Mouse (Mus musculus) forebrain, embryonic 13.5 days (tissue): ENCODE measurements around the gene Brca1. TPM values are rescaled to one million over a fixed set of nuclear protein-coding genes. Genes with fewer than 3 reads are reported as not detected.
"Not testable (repeated sequence)": the region's sequence is repeated elsewhere in the genome, so short reads cannot be mapped to it uniquely, and the experiment has no call there.

Experiments
- ATAC-seq: fragments of 200-750 bp; cut with Nextera tagmentation; 2 replicates; pipeline ENCODE4 v1.8.0; 2017
- H3K27ac ChIP-seq: fragments of 300-500 bp; sonication (generic); 2 replicates; pipeline ENCODE4 v1.5.1; 2015; ENCODE audit warnings: inconsistent platforms, mild to moderate bottlenecking, moderate library complexity
- H3K27me3 ChIP-seq: fragments of 300-500 bp; sonication (generic); 2 replicates; pipeline ENCODE4 v1.6.1; 2015; ENCODE audit warnings: mild to moderate bottlenecking, inconsistent platforms
- H3K36me3 ChIP-seq: fragments of 300-500 bp; sonication (generic); 2 replicates; pipeline ENCODE4 v1.6.1; 2015; ENCODE audit warnings: mild to moderate bottlenecking, inconsistent platforms; ENCODE audit not compliant: poor library complexity, severe bottlenecking
- H3K4me1 ChIP-seq: fragments of 300-500 bp; sonication (generic); 2 replicates; pipeline ENCODE4 v1.6.1; 2015; ENCODE audit warnings: inconsistent platforms
- H3K4me2 ChIP-seq: fragments of 300-500 bp; sonication (generic); 2 replicates; pipeline ENCODE4 v1.6.1; 2015; ENCODE audit warnings: inconsistent platforms, mild to moderate bottlenecking, moderate library complexity
- H3K4me3 ChIP-seq: fragments of 300-500 bp; sonication (generic); 2 replicates; pipeline ENCODE4 v1.5.1; 2015; ENCODE audit warnings: mild to moderate bottlenecking, inconsistent platforms
- H3K9ac ChIP-seq: fragments of 300-500 bp; sonication (generic); 2 replicates; pipeline ENCODE4 v1.6.1; 2015; ENCODE audit warnings: mild to moderate bottlenecking, inconsistent platforms
- H3K9me3 ChIP-seq: fragments of 300-500 bp; sonication (generic); replicated peaks from 2 replicates; pipeline ENCODE4 v1.6.1; 2016; ENCODE audit warnings: inconsistent platforms
- WGBS: fragments of 180-500 bp; shearing (Covaris S2); methylation state at CpG from one replicate; pipeline ENCODE4 v1.1.7; 2015; 5-methylcytosine and 5-hydroxymethylcytosine counted together
- polyA plus RNA-seq: library from polyadenylated mRNA; unstranded; fragments of >200 nt; fragmentation: Nextera tagmentation; extraction: Ambion mirVana; gene quantifications from 2 replicates; pipeline ENCODE4 v1.2.1, GENCODE M21; 2015

Brca1 gene
- polyA plus RNA-seq, 1 experiment from 2014 or later, result 12.5 TPM

DNA sequence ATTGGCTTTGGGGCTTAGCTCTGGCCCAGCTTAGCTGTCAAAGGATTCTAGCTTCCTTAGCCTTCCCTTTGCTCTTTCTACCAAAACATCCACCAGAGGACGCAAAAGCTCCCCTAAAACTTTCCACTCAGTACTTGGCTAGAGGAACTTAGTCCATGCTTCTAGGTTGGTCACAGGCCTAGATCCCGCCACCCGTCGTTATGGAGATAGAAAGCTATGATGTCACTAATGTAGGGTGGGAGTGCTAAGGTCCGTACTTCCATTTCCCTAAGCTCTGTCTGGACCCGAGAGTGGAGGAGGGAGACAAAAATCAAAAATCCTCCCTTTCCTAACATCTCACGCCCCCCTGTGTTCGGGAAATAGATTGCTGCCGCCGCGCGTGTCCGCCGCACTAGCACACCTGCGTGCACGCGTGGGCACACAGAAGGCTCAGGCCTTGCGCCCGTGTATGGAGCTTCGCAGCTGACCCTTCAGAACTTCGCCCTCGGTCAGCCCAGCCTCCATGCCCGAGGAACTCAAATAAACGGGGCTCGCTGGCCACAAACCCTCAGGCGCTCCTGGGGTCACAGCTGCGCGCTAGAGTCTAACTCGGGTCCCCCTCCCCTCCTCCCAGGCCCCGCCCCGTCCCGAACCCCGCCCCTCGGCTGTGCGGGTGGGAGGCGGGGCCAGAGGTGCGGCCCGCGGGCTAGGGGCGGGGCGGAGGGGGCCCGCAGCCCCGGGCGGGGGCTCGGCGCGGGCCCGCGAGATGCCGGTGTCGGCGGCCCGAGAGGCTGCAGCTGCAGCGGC, 84.1 kb downstream of the Brca1 start:
- peaks cover 71% of the 10 kb centered on the region for H3K4me1 ChIP-seq

GRCm38 (mm10) chr11:101466552-101466950, 85.2 kb downstream of the Brca1 start:
- 64% methylated on average over 5 of the region's 5 CpGs for WGBS
- Histone ChIP-seq H3K36me3 (peaks cover 27% of the 10 kb centered on the region), H3K4me3 (peak overlapping the region; percentile 88), H3K4me2 (peak overlapping the region; percentile 76), H3K4me1 (peaks cover 68% of the 10 kb centered on the region)
- not testable (repeated sequence) for H3K9me3 ChIP-seq, H3K27me3 ChIP-seq, H3K9ac ChIP-seq, ATAC-seq, H3K27ac ChIP-seq

More for the DNA sequence above, 84.1 kb downstream of the Brca1 start:
- Histone ChIP-seq H3K4me2 (peak overlapping the region; percentile 85), H3K9ac (peak overlapping the region; percentile 88), H3K9me3 (no peaks in the 10 kb centered on the region), H3K4me3 (peak overlapping the region; percentile 78), H3K27me3 (no peaks in the 10 kb centered on the region), H3K36me3 (peaks cover 16% of the 10 kb centered on the region), H3K27ac (peak overlapping the region; percentile 85)
- 1% methylated on average over 51 of the region's 54 CpGs for WGBS
- peak; percentile 54 for ATAC-seq

DNA sequence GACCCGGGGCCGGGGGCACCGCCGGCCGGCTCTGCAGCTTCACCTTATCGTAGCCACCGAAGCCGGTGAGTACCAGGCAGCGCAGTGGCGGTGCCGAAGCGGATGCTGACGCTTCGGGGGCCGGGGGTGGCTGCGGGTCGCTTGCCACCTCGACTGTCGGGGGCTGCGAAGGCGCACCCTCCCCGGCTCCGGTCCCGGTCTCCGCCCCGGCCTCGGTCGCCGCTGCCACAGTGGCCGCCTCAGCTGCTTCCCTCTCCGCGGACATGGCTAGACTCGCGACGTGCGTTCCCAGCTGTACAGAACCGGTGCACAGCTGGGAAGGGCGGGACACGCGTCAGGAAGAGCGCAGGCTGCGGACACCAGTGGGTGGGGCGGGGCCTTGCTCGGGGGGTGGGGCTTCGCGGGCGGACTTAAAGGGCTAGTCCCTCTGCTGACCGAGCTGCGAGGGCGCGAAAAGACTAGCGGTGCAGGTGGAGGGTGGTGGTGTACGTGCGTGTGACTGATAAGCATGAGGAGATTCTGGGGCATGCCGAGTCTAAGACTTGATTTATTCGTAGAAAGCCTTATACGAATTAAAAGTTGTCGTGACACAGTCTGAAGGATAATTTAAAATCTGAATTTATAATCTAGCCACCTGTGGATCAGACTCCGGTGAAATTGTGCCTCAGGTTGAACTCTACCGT, 85.7 kb downstream of the Brca1 start, which contains the start of gene Vat1:
TSS of gene Vat1 (minus strand) at position 362 of the 683 bp plus-strand sequence.
- Histone ChIP-seq H3K9me3 (no peaks in the 10 kb centered on the region), H3K36me3 (peaks cover 28% of the 10 kb centered on the region), H3K27ac (peak within 1 kb of the TSS; percentile 77), H3K9ac (peak within 1 kb of the TSS; percentile 75), H3K4me1 (peaks cover 62% of the 10 kb centered on the region), H3K4me3 (peak within 1 kb of the TSS; percentile 88), H3K27me3 (no peaks in the 10 kb centered on the region), H3K4me2 (peak within 1 kb of the TSS; percentile 85)
- 2% methylated on average over 54 of the region's 60 CpGs for WGBS
- peak; percentile 67 for ATAC-seq

- H3K4me2 ChIP-seq, result peak overlapping the region; percentile 76
- H3K9ac ChIP-seq, result peak overlapping the region; percentile 75
- no peaks in the 10 kb centered on the region for H3K9me3 ChIP-seq
- H3K27ac ChIP-seq, result peak overlapping the region; percentile 77
- H3K27me3 ChIP-seq, result no peaks in the 10 kb centered on the region
- peak overlapping the region; percentile 88 for H3K4me3 ChIP-seq
- peak; percentile 48 for ATAC-seq
- WGBS, result under 1% methylated on average over 51 of the region's 51 CpGs
- peaks cover 28% of the 10 kb centered on the region for H3K36me3 ChIP-seq
- H3K4me1 ChIP-seq, result peaks cover 55% of the 10 kb centered on the region
Measured at GRCm38 (mm10) chr11:101465101-101465868, 86.5 kb downstream of the Brca1 start.

- H3K4me3 ChIP-seq, result peak within 1 kb of the TSS; percentile 88
- WGBS, result 16% methylated on average over 12 of the region's 12 CpGs
- H3K36me3 ChIP-seq, result peaks cover 36% of the 10 kb centered on the region
- H3K27ac ChIP-seq, result peak within 1 kb of the TSS; percentile 77
- H3K4me2 ChIP-seq, result peak within 1 kb of the TSS; percentile 76
- H3K4me1 ChIP-seq, result peaks cover 49% of the 10 kb centered on the region
- no peaks in the 10 kb centered on the region for H3K27me3 ChIP-seq
- H3K9me3 ChIP-seq, result no peaks in the 10 kb centered on the region
- no peak for ATAC-seq
- peak within 1 kb of the TSS; percentile 75 for H3K9ac ChIP-seq
Measured at GRCm38 (mm10) chr11:101464211-101465100, 87.3 kb downstream of the Brca1 start, which contains the start of gene Rnd2. Gene Rnd2 (plus strand): TSS chr11:101464999.

- H3K27ac ChIP-seq, result peak overlapping the region; percentile 51; the same call in 1 of the 2 replicates
- WGBS, result 39% methylated on average over 13 of the region's 13 CpGs
Measured at GRCm38 (mm10) chr11:101462583-101463440, 88.9 kb downstream of the Brca1 start.

DNA sequence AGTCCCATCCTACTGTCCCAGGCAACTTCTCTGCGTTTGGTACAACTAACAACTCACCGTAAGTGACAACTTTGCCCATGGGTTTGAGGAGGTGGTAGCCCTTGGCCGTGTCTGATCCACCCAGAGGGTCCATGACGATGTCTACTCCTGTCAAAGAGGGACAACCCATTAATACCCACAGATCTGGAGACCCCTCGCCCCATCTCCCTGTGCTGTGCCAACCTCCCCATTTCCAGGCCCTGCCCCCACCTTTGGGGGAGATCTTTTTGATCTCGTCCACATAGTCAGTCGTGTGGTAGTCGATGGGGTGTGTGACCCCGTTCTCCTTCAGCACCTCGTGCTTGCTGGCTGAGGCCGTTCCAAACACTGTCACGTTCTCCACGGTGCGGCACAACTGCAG, 89.6 kb downstream of the Brca1 start:
- no peak for ATAC-seq
- Histone ChIP-seq H3K4me1 (peaks cover 37% of the 10 kb centered on the region), H3K36me3 (peaks cover 59% of the 10 kb centered on the region), H3K9me3 (no peaks in the 10 kb centered on the region), H3K4me3 (no peak overlapping the region), H3K4me2 (peak overlapping the region; percentile 76), H3K9ac (no peak overlapping the region), H3K27me3 (no peaks in the 10 kb centered on the region), H3K27ac (peak overlapping the region; percentile 51; the same call in 1 of the 2 replicates)
- 76% methylated on average over 14 of the region's 14 CpGs for whole genome bisulfite sequencing

More at GRCm38 (mm10) chr11:101462583-101463440, 88.9 kb downstream of the Brca1 start:
- Histone ChIP-seq H3K4me2 (peak overlapping the region; percentile 76), H3K9ac (0 out of 2 replicates have a peak overlapping the region, but pooled peaks have one; percentile 75), H3K4me3 (peak overlapping the region; percentile 88), H3K9me3 (no peaks in the 10 kb centered on the region), H3K36me3 (peaks cover 52% of the 10 kb centered on the region), H3K4me1 (peaks cover 44% of the 10 kb centered on the region), H3K27me3 (no peaks in the 10 kb centered on the region)
- no peak for ATAC-seq

- Histone ChIP-seq H3K9ac (no peak overlapping the region), H3K36me3 (peaks cover 62% of the 10 kb centered on the region), H3K27me3 (no peaks in the 10 kb centered on the region), H3K4me3 (no peak overlapping the region), H3K9me3 (no peaks in the 10 kb centered on the region), H3K4me1 (peaks cover 27% of the 10 kb centered on the region), H3K27ac (no peak overlapping the region), H3K4me2 (no peak overlapping the region)
- no peak for ATAC-seq
- WGBS, result 89% methylated on average over 15 of the region's 15 CpGs
Measured at GRCm38 (mm10) chr11:101460321-101460720, 91.4 kb downstream of the Brca1 start.

DNA sequence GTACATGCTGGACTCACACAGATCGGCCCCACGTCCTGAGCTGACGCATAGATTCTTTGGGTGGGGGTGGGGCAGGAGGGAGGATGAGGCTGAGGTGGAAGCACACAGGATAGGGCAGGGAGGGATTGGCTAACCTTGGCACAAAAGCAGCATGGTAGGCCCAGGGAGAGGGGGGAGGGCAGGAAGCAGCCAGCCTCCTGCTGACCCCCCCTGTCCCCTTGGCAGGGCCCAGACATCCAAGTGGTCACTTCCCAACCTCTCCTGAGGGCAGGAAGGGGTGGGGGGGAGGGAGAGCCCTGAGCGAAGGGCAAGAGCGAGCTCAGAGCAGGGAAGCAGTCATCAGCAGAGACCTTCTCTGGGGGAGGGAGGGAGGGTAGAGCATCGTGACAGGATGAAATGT, 92.0 kb downstream of the Brca1 start:
- no peak overlapping the region for H3K9ac ChIP-seq
- ATAC-seq, result no peak
- H3K36me3 ChIP-seq, result peaks cover 62% of the 10 kb centered on the region
- no peaks in the 10 kb centered on the region for H3K27me3 ChIP-seq
- H3K4me2 ChIP-seq, result no peak overlapping the region
- no peak overlapping the region for H3K4me3 ChIP-seq
- WGBS, result 50% methylated on average over 6 of the region's 6 CpGs
- no peaks in the 10 kb centered on the region for H3K9me3 ChIP-seq
- H3K4me1 ChIP-seq, result peaks cover 33% of the 10 kb centered on the region
- no peak overlapping the region for H3K27ac ChIP-seq

DNA sequence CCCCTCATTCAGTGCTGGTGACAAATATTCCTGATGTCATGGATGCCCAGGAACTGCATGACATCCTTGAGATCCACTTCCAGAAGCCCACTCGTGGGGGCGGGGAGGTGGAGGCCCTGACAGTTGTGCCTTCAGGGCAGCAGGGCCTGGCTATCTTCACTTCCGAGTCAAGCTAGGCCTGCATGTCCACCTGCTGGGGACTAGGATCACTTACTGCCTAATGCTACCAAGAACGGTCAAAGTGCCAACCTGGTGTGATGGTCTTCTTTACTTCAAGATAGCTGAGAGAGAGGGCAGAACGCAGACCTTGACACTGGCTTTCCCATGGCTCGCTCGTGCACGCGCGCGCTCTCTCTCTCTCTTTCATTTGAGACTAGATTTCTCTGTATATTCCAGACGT, 93.5 kb downstream of the Brca1 start:
- Histone ChIP-seq H3K4me1 (peaks cover 24% of the 10 kb centered on the region), H3K4me3 (no peak overlapping the region), H3K36me3 (peaks cover 62% of the 10 kb centered on the region), H3K27ac (no peak overlapping the region), H3K27me3 (no peaks in the 10 kb centered on the region), H3K9ac (no peak overlapping the region), H3K4me2 (no peak overlapping the region), H3K9me3 (no peaks in the 10 kb centered on the region)
- WGBS, result 88% methylated on average over 12 of the region's 12 CpGs
- ATAC-seq, result no peak
